Mouse (Mus musculus) adrenal gland, postnatal 25 days (tissue): Measurements from ENCODE around the gene Ccdc91. TPM values are rescaled to one million over a fixed set of nuclear protein-coding genes. Genes with fewer than 3 reads are reported as not detected.

Experiments
- total RNA-seq: library from RNA; stranded (reverse); gene quantifications from 2 replicates; pipeline ENCODE4 v1.2.3, GENCODE M21; 2021

Gene Ccdc91
- total RNA-seq, 1 experiment from 2014 or later = 60.0 TPM

Other genes starting within 250 kb of the Ccdc91 start
- not detected in 2 replicates for gene Pthlh, start 211.6 kb upstream of the Ccdc91 start, total RNA-seq